Mouse (Mus musculus) heart, adult 2 months (tissue): Measurements from ENCODE around the gene Gsk3a.

ENCODE experiments used
- CTCF ChIP-seq: fragments of 200-600 bp; IDR thresholded peaks from 2 replicates; pipeline ENCODE4 v1.8.1; 2022; ENCODE audit warnings: antibody characterized with exemption, mild to moderate bottlenecking, moderate library complexity
- POLR2A ChIP-seq: fragments of 200-500 bp; IDR thresholded peaks from 2 replicates; pipeline ENCODE4 v1.6.1; 2011; ENCODE audit warnings: mild to moderate bottlenecking, low read depth, low read length, control low read depth; ENCODE audit not compliant: insufficient read depth

DNA sequence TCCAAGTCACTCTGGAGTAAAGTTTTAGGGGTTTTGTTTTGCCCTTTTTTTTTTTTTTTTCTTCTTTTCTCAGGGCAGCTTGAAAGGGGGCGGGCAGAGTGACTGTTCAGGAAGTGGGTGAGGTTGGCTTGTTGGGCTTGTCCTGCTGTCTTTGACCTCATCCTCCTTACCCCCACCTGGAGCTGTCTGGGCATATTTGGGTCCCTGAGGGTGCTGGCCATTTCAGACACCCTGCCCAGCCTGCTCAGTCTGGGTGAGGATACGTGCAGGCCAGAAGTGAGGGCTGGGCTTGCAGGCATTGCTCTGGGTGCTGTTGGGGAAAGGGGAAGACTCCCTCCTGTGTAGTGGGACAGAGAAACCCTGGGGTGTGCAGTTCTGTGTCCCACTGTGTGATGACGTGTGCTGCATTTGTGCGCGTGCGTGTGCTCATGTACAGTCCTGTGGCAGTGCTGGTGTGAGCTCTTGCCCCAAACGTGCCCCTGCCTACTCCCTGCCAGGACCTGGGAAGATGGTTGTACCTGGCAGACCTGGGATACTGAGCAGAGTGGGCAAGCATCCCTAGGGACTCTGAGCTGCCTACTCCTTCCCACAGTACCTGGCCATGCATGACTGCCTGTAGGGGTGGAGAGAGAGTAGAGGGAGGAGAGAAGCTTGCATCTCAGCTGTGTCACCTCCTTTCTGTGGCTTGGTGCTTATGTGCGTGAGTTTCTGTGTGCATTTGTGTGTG is 32.1 kb upstream of the Gsk3a start:
- TF ChIP-seq CTCF, result no peak
- TF ChIP-seq POLR2A, result peak; percentile 15; the same call in 1 of the 2 replicates
